10 mouse cellular contexts compared by ENCODE assay signal in the genomic region with DNA sequence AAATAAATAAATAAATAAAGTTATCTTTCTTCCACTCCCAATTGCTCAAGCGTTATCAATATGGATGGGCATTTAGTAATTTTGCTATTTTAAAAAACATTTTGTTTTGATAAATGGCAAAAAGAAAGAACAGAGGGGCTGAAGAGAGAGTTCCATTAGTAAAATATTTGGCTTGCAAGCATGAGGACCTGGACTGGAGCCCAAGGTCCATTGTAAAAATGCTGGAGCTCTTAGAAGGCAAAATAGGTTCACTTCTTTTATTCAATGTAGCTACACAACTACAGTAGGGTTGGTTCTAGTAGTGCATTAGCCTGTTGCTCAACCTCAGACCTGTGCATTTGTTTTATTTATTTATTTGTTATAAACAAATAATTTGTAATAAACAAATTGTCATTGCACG.
"Had no signal": no experiment of that assay in that cellular context is flagged by ENCODE, and none has a peak within 500 bp of the region (broad histone marks: within the 10 kb centered on the region; RNA-seq: fewer than 3 reads in every experiment).

No protein-coding gene starts in this region.

- ATAC-seq: liver, embryonic 12.5 days; midbrain, embryonic 15.5 days had no signal

- DNase-seq: kidney, adult 18-20 months; kidney, adult 9 months; kidney, postnatal 14 days; kidney, postnatal 4 days; liver; lung, adult 18-20 months; lung, postnatal 14 days; thymus, postnatal 25 days had no signal
